Mouse (Mus musculus) forebrain, embryonic 16.5 days (tissue): ENCODE measurements around the gene Akr1b10. TPM values are rescaled to one million over a fixed set of nuclear protein-coding genes. Genes with fewer than 3 reads are reported as not detected.
"Not testable (repeated sequence)": the region's sequence is repeated elsewhere in the genome, so short reads cannot be mapped to it uniquely, and the experiment has no call there.

Experiments used
- ATAC-seq: fragments of 200-750 bp; cut with Nextera tagmentation; 2 replicates; pipeline ENCODE4 v1.8.0; 2017; ENCODE audit warnings: mild to moderate bottlenecking, moderate library complexity
- H3K27ac ChIP-seq: fragments of 300-500 bp; sonication (generic); 2 replicates; pipeline ENCODE4 v1.5.1; 2014; ENCODE audit warnings: low read length, control low read depth
- H3K27me3 ChIP-seq: fragments of 300-500 bp; sonication (generic); replicated peaks from 2 replicates; pipeline ENCODE4 v1.6.1; 2014; ENCODE audit warnings: low read length; ENCODE audit not compliant: control insufficient read depth, insufficient read depth
- H3K36me3 ChIP-seq: fragments of 300-500 bp; sonication (generic); 2 replicates; pipeline ENCODE4 v1.6.1; 2014; ENCODE audit not compliant: control insufficient read depth, insufficient read depth
- H3K4me1 ChIP-seq: fragments of 300-500 bp; sonication (generic); replicated peaks from 2 replicates; pipeline ENCODE4 v1.6.1; 2014; ENCODE audit warnings: low read length; ENCODE audit not compliant: control insufficient read depth, insufficient read depth
- H3K4me2 ChIP-seq: fragments of 300-500 bp; sonication (generic); 2 replicates; pipeline ENCODE4 v1.6.1; 2014; ENCODE audit warnings: mild to moderate bottlenecking, low read length, control low read depth
- H3K4me3 ChIP-seq: fragments of 300-500 bp; sonication (generic); replicated peaks from 2 replicates; pipeline ENCODE4 v1.5.1; 2014; ENCODE audit warnings: mild to moderate bottlenecking, low read length, control low read depth
- H3K9ac ChIP-seq: fragments of 300-500 bp; sonication (generic); replicated peaks from 2 replicates; pipeline ENCODE4 v1.6.1; 2014; ENCODE audit warnings: low read depth, low read length, control low read depth
- H3K9me3 ChIP-seq: fragments of 300-500 bp; sonication (generic); 2 replicates; pipeline ENCODE4 v1.6.1; 2016; ENCODE audit warnings: low read length; ENCODE audit not compliant: control insufficient read depth
- WGBS: fragments of 180-500 bp; shearing (Covaris S2); extraction: QIAGEN DNeasy Blood & Tissue Kit; methylation state at CpG from one replicate; pipeline ENCODE4 v1.1.7; 2014; 5-methylcytosine and 5-hydroxymethylcytosine counted together
- polyA plus RNA-seq: library from polyadenylated mRNA; unstranded; fragments of >200 nt; fragmentation: Nextera tagmentation; extraction: Ambion mirVana; gene quantifications from 2 replicates; pipeline ENCODE4 v1.2.1, GENCODE M21; 2015

Akr1b10 gene
- polyA plus RNA-seq, 1 experiment from 2014 or later = 6.1 TPM

GRCm38 (mm10) chr6:34350037-34350699 is 33.9 kb upstream of the Akr1b10 start:
- H3K9me3 ChIP-seq = no peaks in the 10 kb centered on the region
- H3K4me2 ChIP-seq = no peak overlapping the region
- no peaks in the 10 kb centered on the region for H3K27me3 ChIP-seq
- no peak overlapping the region for H3K4me3 ChIP-seq
- H3K36me3 ChIP-seq = no peaks in the 10 kb centered on the region
- ATAC-seq = no peak
- WGBS = 86% methylated on average over 12 of the region's 12 CpGs
- H3K9ac ChIP-seq = no peak overlapping the region
- no peak overlapping the region for H3K27ac ChIP-seq
- H3K4me1 ChIP-seq = peaks cover 9% of the 10 kb centered on the region; the same call in 1 of the 2 replicates

GRCm38 (mm10) chr6:34351481-34351880 is 32.5 kb upstream of the Akr1b10 start:
- not testable (repeated sequence) for H3K4me3 ChIP-seq

DNA sequence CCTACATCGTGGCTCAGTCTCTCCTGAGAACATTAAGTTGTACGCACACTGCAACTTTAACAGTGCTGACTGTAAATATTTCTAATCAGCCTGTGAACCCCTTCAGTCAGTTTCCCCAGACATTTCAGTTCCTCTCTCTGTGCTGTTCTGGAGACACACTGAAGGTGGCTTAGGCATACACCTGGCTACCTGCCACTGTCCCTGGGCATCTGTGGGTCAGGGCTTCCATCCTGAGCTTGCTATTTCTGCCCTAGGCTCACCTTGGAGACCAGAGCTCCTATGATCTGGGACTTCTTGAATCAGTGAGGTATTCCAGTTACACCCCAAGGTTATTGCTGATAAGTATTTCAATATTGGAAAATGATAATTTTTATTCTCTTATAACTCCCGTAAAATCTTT is 31.6 kb upstream of the Akr1b10 start:
- WGBS = 94% methylated on average over 3 of the region's 3 CpGs
- no peaks in the 10 kb centered on the region for H3K27me3 ChIP-seq
- ATAC-seq = no peak
- H3K4me3 ChIP-seq = no peak overlapping the region
- H3K4me1 ChIP-seq = peaks cover 7% of the 10 kb centered on the region; the same call in 1 of the 2 replicates
- no peaks in the 10 kb centered on the region for H3K36me3 ChIP-seq
- no peaks in the 10 kb centered on the region for H3K9me3 ChIP-seq
- H3K4me2 ChIP-seq = no peak overlapping the region
- H3K9ac ChIP-seq = no peak overlapping the region
- no peak overlapping the region for H3K27ac ChIP-seq

More at GRCm38 (mm10) chr6:34351481-34351880, 32.5 kb upstream of the Akr1b10 start:
- H3K9me3 ChIP-seq, H3K27ac ChIP-seq, H3K27me3 ChIP-seq, H3K9ac ChIP-seq, ATAC-seq, H3K4me2 ChIP-seq, H3K4me1 ChIP-seq, H3K36me3 ChIP-seq: not testable (repeated sequence)
- 53% methylated on average over 10 of the region's 10 CpGs for WGBS

DNA sequence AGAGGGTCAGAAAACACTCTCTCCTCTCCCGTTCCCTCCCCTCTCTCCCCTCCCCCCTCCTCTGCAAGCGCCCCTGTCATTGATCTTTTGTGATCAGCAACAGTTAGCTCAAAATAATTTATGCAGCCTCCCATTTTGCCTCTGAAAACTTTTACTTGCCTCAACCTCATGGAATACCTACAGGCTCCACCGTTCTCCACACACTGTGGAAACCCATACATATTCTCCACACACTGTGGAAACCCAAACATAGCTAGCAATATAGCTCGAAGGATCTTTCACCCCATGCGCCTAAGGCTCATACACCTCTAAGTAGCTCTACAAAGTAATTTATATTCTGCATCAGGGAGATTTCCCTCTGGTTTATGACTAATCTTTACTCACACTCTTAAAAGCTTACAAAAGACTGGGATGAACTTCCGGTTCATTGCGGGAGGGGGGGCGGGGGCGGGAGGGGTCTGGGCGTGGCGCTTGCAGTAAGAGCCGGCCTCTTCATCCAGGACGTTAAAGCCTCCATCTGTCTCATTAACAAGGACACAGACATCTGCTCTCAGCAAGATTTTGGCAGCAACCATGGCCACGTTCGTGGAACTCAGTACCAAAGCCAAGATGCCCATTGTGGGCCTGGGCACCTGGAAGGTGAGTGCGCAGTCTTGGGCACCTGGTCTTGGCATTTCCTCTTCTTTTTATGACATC is 30.2 kb upstream of the Akr1b10 start, which contains the start of gene Akr1b8:
Gene Akr1b8, plus strand, starts transcription at position 462 of the 696 bp plus-strand sequence.
- ATAC-seq = no peak; the same call in 1 of the 2 replicates
- peak within 1 kb of the TSS; percentile 39 for H3K4me2 ChIP-seq
- H3K36me3 ChIP-seq = no peaks in the 10 kb centered on the region
- 0 out of 2 replicates have a peak within 1 kb of the TSS, but pooled peaks have one; percentile 5 for H3K4me3 ChIP-seq
- no peaks in the 10 kb centered on the region for H3K9me3 ChIP-seq
- WGBS = 14% methylated on average over 16 of the region's 16 CpGs
- no peak within 1 kb of the TSS for H3K27ac ChIP-seq
- H3K27me3 ChIP-seq = no peaks in the 10 kb centered on the region
- H3K4me1 ChIP-seq = peaks cover 7% of the 10 kb centered on the region; the same call in 1 of the 2 replicates
- H3K9ac ChIP-seq = no peak within 1 kb of the TSS

GRCm38 (mm10) chr6:34354354-34355348 is 29.4 kb upstream of the Akr1b10 start:
- Histone ChIP-seq H3K4me1 (peaks cover 7% of the 10 kb centered on the region; the same call in 1 of the 2 replicates), H3K9ac (no peak overlapping the region), H3K4me3 (no peak overlapping the region), H3K36me3 (no peaks in the 10 kb centered on the region), H3K27me3 (no peaks in the 10 kb centered on the region), H3K27ac (no peak overlapping the region), H3K9me3 (no peaks in the 10 kb centered on the region), H3K4me2 (no peak overlapping the region; the same call in 1 of the 2 replicates)
- ATAC-seq = no peak; the same call in 1 of the 2 replicates
- 76% methylated on average over 8 of the region's 8 CpGs for WGBS

- WGBS = 79% methylated on average over 6 of the region's 6 CpGs
- H3K9ac ChIP-seq = no peak overlapping the region
- H3K4me1 ChIP-seq = peaks cover 7% of the 10 kb centered on the region; the same call in 1 of the 2 replicates
- no peak overlapping the region for H3K4me2 ChIP-seq
- no peak overlapping the region for H3K4me3 ChIP-seq
- ATAC-seq = no peak
- H3K36me3 ChIP-seq = no peaks in the 10 kb centered on the region
- H3K27ac ChIP-seq = no peak overlapping the region
- H3K27me3 ChIP-seq = no peaks in the 10 kb centered on the region
- H3K9me3 ChIP-seq = no peaks in the 10 kb centered on the region
Measured at GRCm38 (mm10) chr6:34355349-34355747, 28.7 kb upstream of the Akr1b10 start.

DNA sequence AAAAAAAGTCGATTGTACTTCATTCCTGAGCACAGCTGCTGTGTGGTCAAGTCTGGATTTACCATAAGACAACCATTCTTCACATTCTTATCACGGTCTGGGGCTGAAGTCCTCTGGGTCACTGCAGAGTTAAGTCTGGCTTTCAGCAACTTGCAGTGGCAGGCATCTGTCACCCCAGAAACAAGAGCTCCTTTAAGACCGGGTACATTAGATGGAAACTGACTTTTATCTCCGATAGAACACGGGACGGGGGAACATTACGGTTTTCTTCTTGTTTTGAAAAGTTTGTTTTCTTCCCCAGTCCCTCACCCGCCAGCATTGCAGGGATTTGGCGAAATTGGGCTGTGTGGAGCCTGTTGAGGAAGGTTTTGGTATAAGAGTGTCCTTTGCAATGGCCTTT is 28.2 kb upstream of the Akr1b10 start:
- no peaks in the 10 kb centered on the region for H3K9me3 ChIP-seq
- no peak overlapping the region for H3K4me3 ChIP-seq
- no peaks in the 10 kb centered on the region for H3K27me3 ChIP-seq
- WGBS = 91% methylated on average over 9 of the region's 9 CpGs
- no peak overlapping the region for H3K27ac ChIP-seq
- no peaks in the 10 kb centered on the region for H3K36me3 ChIP-seq
- H3K4me1 ChIP-seq = peaks cover 7% of the 10 kb centered on the region; the same call in 1 of the 2 replicates
- no peak for ATAC-seq
- H3K4me2 ChIP-seq = no peak overlapping the region
- H3K9ac ChIP-seq = no peak overlapping the region

DNA sequence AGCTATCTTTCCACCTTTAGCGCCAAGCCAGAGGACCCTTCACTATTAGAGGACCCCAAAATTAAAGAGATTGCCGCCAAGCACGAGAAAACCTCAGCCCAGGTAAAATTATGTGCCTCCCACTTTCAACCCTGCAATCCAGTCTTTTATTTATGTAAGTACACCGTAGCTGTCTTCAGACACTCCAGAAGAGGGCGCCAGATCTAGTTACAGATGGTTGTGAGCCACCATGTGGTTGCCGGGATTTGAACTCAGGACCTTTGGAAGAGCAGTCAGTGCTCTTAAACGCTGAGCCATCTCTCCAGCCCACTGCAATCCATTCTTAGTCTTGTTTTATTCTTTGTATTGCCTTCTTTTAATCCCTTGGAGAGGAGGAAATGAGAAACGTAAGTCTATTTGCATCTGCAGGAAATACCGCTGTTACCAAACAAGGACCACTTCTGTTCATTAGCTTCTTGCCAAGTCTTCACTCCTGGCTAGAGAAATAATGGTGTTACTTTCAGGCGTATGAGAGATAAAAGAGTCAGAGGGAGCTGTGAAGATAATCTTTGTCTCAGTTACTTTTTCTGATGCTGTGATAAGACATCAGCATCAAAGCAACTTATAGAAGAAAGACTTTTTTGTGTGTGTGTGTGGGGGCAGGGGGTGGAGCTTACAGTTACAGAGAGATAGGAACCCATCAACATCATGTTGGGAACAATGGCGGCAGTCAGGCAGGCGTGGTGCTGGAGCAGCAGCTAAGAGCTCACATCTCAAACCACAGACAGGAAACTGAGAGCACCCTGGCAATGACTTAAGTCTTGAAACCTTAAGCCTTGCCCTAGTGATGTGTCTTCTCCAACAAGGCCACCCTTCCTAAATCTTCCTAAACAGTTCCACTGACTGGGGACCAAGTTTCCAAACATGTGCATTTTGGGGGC is 19.5 kb upstream of the Akr1b10 start:
- WGBS = 83% methylated on average over 12 of the region's 12 CpGs
- H3K27ac ChIP-seq = no peak overlapping the region
- no peak overlapping the region for H3K9ac ChIP-seq
- no peaks in the 10 kb centered on the region for H3K27me3 ChIP-seq
- no peak overlapping the region for H3K4me3 ChIP-seq
- H3K4me1 ChIP-seq = no peaks in the 10 kb centered on the region
- H3K4me2 ChIP-seq = no peak overlapping the region
- H3K9me3 ChIP-seq = no peaks in the 10 kb centered on the region
- no peaks in the 10 kb centered on the region for H3K36me3 ChIP-seq
- ATAC-seq = no peak
